In genomic region chr17:23770896-23771283, GRCm38 (mm10) we compare ENCODE assay signal across 8 mouse cellular contexts. TPM values are rescaled to one million over a fixed set of nuclear protein-coding genes. Genes with fewer than 3 reads are reported as not detected.
DNase-seq lines count a peak whose midpoint lies in the region; TF ChIP-seq lines count a peak whose summit lies in the region.

No protein-coding gene starts in this region.

- no peaks in the 10 kb centered on the region; the same call in 1 of the 2 replicates for H3K4me1 ChIP-seq in testis, adult 2 months (ENCODE audit: control insufficient read depth, insufficient read depth, low read length)
- peaks cover 23% of the 10 kb centered on the region for H3K4me1 ChIP-seq in midbrain, embryonic 10.5 days

- peak; percentile 53 for DNase-seq in embryo, embryonic 11 days
- no peak for DNase-seq in embryo, embryonic 10.5 days (ENCODE audit: low spot score)
- no peak for DNase-seq in testis, postnatal 10 days (ENCODE audit: low spot score)
- DNase-seq in induced T-regulatory cell, adult 2 months (ENCODE audit: low read depth) = peak; percentile 59
- DNase-seq in midbrain, embryonic 10.5 days (ENCODE audit: low spot score) = no peak
- no peak for DNase-seq in B cell, adult 2 months
- DNase-seq in thymus, adult 18-20 months = no peak

- 2% methylated on average over 19 of the region's 19 CpGs for WGBS in midbrain, embryonic 10.5 days

- no peaks in the 10 kb centered on the region for H3K27me3 ChIP-seq in testis, adult 2 months (ENCODE audit: control insufficient read depth, insufficient read depth, low read length)
- H3K27me3 ChIP-seq in midbrain, embryonic 10.5 days (ENCODE audit: low read depth, poor library complexity, severe bottlenecking) = no peaks in the 10 kb centered on the region

- peak; percentile 4; the same call in 1 of the 2 replicates for TF ChIP-seq POLR2A in testis, adult 2 months (IDR thresholded peaks at IDR 0.05; ENCODE audit: control insufficient read depth, low read depth, low read length)

- peaks cover 3% of the 10 kb centered on the region; the same call in 1 of the 2 replicates for H3K36me3 ChIP-seq in testis, adult 2 months (ENCODE audit: control insufficient read depth, insufficient read depth, low read length)
- H3K36me3 ChIP-seq in midbrain, embryonic 10.5 days = peaks cover 38% of the 10 kb centered on the region

- no peak for TF ChIP-seq CTCF in testis, adult 2 months (IDR thresholded peaks at IDR 0.05; ENCODE audit: control insufficient read depth, insufficient read depth, insufficient replicate concordance, low read depth, low read length)

- peak overlapping the region; percentile 96 for H3K4me3 ChIP-seq in testis, adult 2 months (ENCODE audit: control insufficient read depth, low read depth, low read length)
- H3K4me3 ChIP-seq in midbrain, embryonic 10.5 days = peak overlapping the region; percentile 91

- peak overlapping the region; percentile 98 for H3K27ac ChIP-seq in testis, adult 2 months (ENCODE audit: control insufficient read depth, insufficient read depth, low read depth, low read length)
- peak overlapping the region; percentile 98 for H3K27ac ChIP-seq in midbrain, embryonic 10.5 days (replicated peaks)

- no peaks in the 10 kb centered on the region for H3K9me3 ChIP-seq in midbrain, embryonic 10.5 days (replicated peaks)

RNA-seq across cellular contexts. Expression of gene Flywch1, which starts 0.5 kb away (rescaled TPM):
- polyA plus RNA-seq in testis, adult 2 months (2012; rRNA removed) = 155 and 178 TPM in 2 replicates
- polyA plus RNA-seq in midbrain, embryonic 10.5 days (2016; fragmentation: Nextera tagmentation; extraction: Ambion mirVana) = 187 and 202 TPM in 2 replicates

RNA-seq across cellular contexts. Expression of gene Flywch2, which starts 15.0 kb away (rescaled TPM):
- polyA plus RNA-seq in testis, adult 2 months (2012; rRNA removed) = 11.8 and 14.8 TPM in 2 replicates
- 19.5 and 23.4 TPM in 2 replicates for polyA plus RNA-seq in midbrain, embryonic 10.5 days (2016; fragmentation: Nextera tagmentation; extraction: Ambion mirVana)

RNA-seq across cellular contexts. Expression of gene Srrm2, which starts 19.4 kb away (rescaled TPM):
- polyA plus RNA-seq in testis, adult 2 months (2012; rRNA removed) = 259 and 286 TPM in 2 replicates
- 509 and 515 TPM in 2 replicates for polyA plus RNA-seq in midbrain, embryonic 10.5 days (2016; fragmentation: Nextera tagmentation; extraction: Ambion mirVana)

RNA-seq across cellular contexts. Expression of gene Kremen2, which starts 25.3 kb away (rescaled TPM):
- 0.80 and 0.97 TPM in 2 replicates for polyA plus RNA-seq in testis, adult 2 months (2012; rRNA removed)
- 1.7 and 2.3 TPM in 2 replicates for polyA plus RNA-seq in midbrain, embryonic 10.5 days (2016; fragmentation: Nextera tagmentation; extraction: Ambion mirVana)

RNA-seq across cellular contexts. Expression of gene Paqr4, which starts 30.2 kb away (rescaled TPM):
- polyA plus RNA-seq in testis, adult 2 months (2012; rRNA removed) = 0.69 and 0.85 TPM in 2 replicates
- 27.6 and 36.2 TPM in 2 replicates for polyA plus RNA-seq in midbrain, embryonic 10.5 days (2016; fragmentation: Nextera tagmentation; extraction: Ambion mirVana)

Comparison
In these comparisons a context has a peak if more than half of its experiments do, and no peak if none do; other contexts are left out.
1. DNase-seq: peak in embryo, embryonic 11 days (single experiment) and induced T-regulatory cell, adult 2 months (single experiment); none in embryo, embryonic 10.5 days (single experiment), testis, postnatal 10 days (single experiment), midbrain, embryonic 10.5 days (single experiment), B cell, adult 2 months (0 of 2) and thymus, adult 18-20 months (0 of 2).